Mouse (Mus musculus) embryonic facial prominence, embryonic 15.5 days (tissue): ENCODE data around the gene Creb5. TPM values are rescaled to one million over a fixed set of nuclear protein-coding genes. Genes with fewer than 3 reads are reported as not detected.

Source experiments
- ATAC-seq: fragments of 200-750 bp; cut with Nextera tagmentation; 2 replicates; pipeline ENCODE4 v1.8.0; 2017; ENCODE audit warnings: low read depth, moderate TSS enrichment; ENCODE audit not compliant: insufficient number of reproducible peaks, low FRiP score, low TSS enrichment
- H3K27ac ChIP-seq: fragments of 300-500 bp; sonication (generic); replicated peaks from 2 replicates; pipeline ENCODE4 v1.5.1; 2015; ENCODE audit warnings: mild to moderate bottlenecking, inconsistent platforms
- H3K27me3 ChIP-seq: fragments of 300-500 bp; sonication (generic); 2 replicates; pipeline ENCODE4 v1.6.1; 2015; ENCODE audit warnings: inconsistent platforms
- H3K36me3 ChIP-seq: fragments of 300-500 bp; sonication (generic); 2 replicates; pipeline ENCODE4 v1.6.1; 2015; ENCODE audit warnings: mild to moderate bottlenecking, inconsistent platforms
- H3K4me1 ChIP-seq: fragments of 300-500 bp; sonication (generic); 2 replicates; pipeline ENCODE4 v1.6.1; 2015; ENCODE audit warnings: inconsistent platforms
- H3K4me2 ChIP-seq: fragments of 300-500 bp; sonication (generic); replicated peaks from 2 replicates; pipeline ENCODE4 v1.6.1; 2015; ENCODE audit warnings: mild to moderate bottlenecking, inconsistent platforms
- H3K4me3 ChIP-seq: fragments of 300-500 bp; sonication (generic); replicated peaks from 2 replicates; pipeline ENCODE4 v1.5.1; 2015; ENCODE audit warnings: mild to moderate bottlenecking, inconsistent platforms
- H3K9ac ChIP-seq: fragments of 300-500 bp; sonication (generic); 2 replicates; pipeline ENCODE4 v1.6.1; 2015; ENCODE audit warnings: inconsistent platforms
- H3K9me3 ChIP-seq: fragments of 300-500 bp; sonication (generic); replicated peaks from 2 replicates; pipeline ENCODE4 v1.6.1; 2016; ENCODE audit warnings: inconsistent platforms
- WGBS: fragments of 180-500 bp; shearing (Covaris S2); methylation state at CpG from one replicate; pipeline ENCODE4 v1.1.7; 2015; 5-methylcytosine and 5-hydroxymethylcytosine counted together
- polyA plus RNA-seq: library from polyadenylated mRNA; unstranded; fragments of >200 nt; fragmentation: Nextera tagmentation; extraction: Ambion mirVana; gene quantifications from 2 replicates; pipeline ENCODE4 v1.2.1, GENCODE M21; 2015

Gene Creb5
- polyA plus RNA-seq, 1 experiment from 2014 or later: 28.3 TPM

- Histone ChIP-seq H3K27ac (no peak overlapping the region), H3K4me1 (no peaks in the 10 kb centered on the region)
- 60% methylated on average over 5 of the region's 5 CpGs for WGBS
Observed at GRCm38 (mm10) chr6:53517371-53517945, 230.4 kb downstream of the Creb5 start.

GRCm38 (mm10) chr6:53523743-53524497 is 236.8 kb downstream of the Creb5 start:
- H3K4me1 ChIP-seq: no peaks in the 10 kb centered on the region
- H3K9me3 ChIP-seq: no peaks in the 10 kb centered on the region
- 84% methylated on average over 13 of the region's 13 CpGs for WGBS
- H3K4me2 ChIP-seq: no peak overlapping the region
- H3K9ac ChIP-seq: no peak overlapping the region
- H3K36me3 ChIP-seq: no peaks in the 10 kb centered on the region
- H3K27ac ChIP-seq: no peak overlapping the region
- H3K27me3 ChIP-seq: no peaks in the 10 kb centered on the region
- ATAC-seq: no peak
- H3K4me3 ChIP-seq: no peak overlapping the region

More at GRCm38 (mm10) chr6:53517371-53517945, 230.4 kb downstream of the Creb5 start:
- Histone ChIP-seq H3K4me2 (no peak overlapping the region), H3K4me3 (no peak overlapping the region), H3K27me3 (no peaks in the 10 kb centered on the region), H3K36me3 (no peaks in the 10 kb centered on the region), H3K9me3 (no peaks in the 10 kb centered on the region), H3K9ac (no peak overlapping the region)
- no peak for ATAC-seq

- H3K4me2 ChIP-seq: no peak overlapping the region
- H3K27ac ChIP-seq: no peak overlapping the region
- H3K36me3 ChIP-seq: no peaks in the 10 kb centered on the region
- no peaks in the 10 kb centered on the region for H3K27me3 ChIP-seq
- no peak overlapping the region for H3K9ac ChIP-seq
- H3K4me1 ChIP-seq: no peaks in the 10 kb centered on the region
- no peak for ATAC-seq
- H3K4me3 ChIP-seq: no peak overlapping the region
- WGBS: 92% methylated on average over 1 of the region's 1 CpGs
- H3K9me3 ChIP-seq: no peaks in the 10 kb centered on the region
Observed at GRCm38 (mm10) chr6:53526460-53526859, 239.4 kb downstream of the Creb5 start.

- Histone ChIP-seq H3K27ac (no peak overlapping the region), H3K36me3 (no peaks in the 10 kb centered on the region), H3K9me3 (no peaks in the 10 kb centered on the region), H3K9ac (no peak overlapping the region), H3K4me2 (no peak overlapping the region), H3K4me1 (no peaks in the 10 kb centered on the region), H3K4me3 (no peak overlapping the region), H3K27me3 (no peaks in the 10 kb centered on the region)
- no peak for ATAC-seq
- WGBS: 69% methylated on average over 8 of the region's 8 CpGs
Observed at GRCm38 (mm10) chr6:53530742-53531141, 243.7 kb downstream of the Creb5 start.

- 63% methylated on average over 4 of the region's 4 CpGs for WGBS
- H3K4me1 ChIP-seq: no peaks in the 10 kb centered on the region
- no peaks in the 10 kb centered on the region for H3K27me3 ChIP-seq
- no peak overlapping the region for H3K9ac ChIP-seq
- no peaks in the 10 kb centered on the region for H3K9me3 ChIP-seq
- H3K4me3 ChIP-seq: no peak overlapping the region
- H3K36me3 ChIP-seq: no peaks in the 10 kb centered on the region
- H3K27ac ChIP-seq: no peak overlapping the region
- no peak for ATAC-seq
- no peak overlapping the region for H3K4me2 ChIP-seq
Observed at GRCm38 (mm10) chr6:53531461-53531860, 244.4 kb downstream of the Creb5 start.

- Histone ChIP-seq H3K4me3 (no peak overlapping the region), H3K4me1 (no peaks in the 10 kb centered on the region), H3K27me3 (no peaks in the 10 kb centered on the region), H3K36me3 (no peaks in the 10 kb centered on the region), H3K9me3 (no peaks in the 10 kb centered on the region), H3K4me2 (no peak overlapping the region), H3K27ac (no peak overlapping the region), H3K9ac (no peak overlapping the region)
- no peak for ATAC-seq
- WGBS: 89% methylated on average over 4 of the region's 4 CpGs
Observed at GRCm38 (mm10) chr6:53537530-53537929, 250.5 kb downstream of the Creb5 start.

GRCm38 (mm10) chr6:53541798-53542197 is 254.7 kb downstream of the Creb5 start:
- no peak overlapping the region for H3K9ac ChIP-seq
- H3K27me3 ChIP-seq: no peaks in the 10 kb centered on the region
- H3K4me3 ChIP-seq: no peak overlapping the region
- H3K4me2 ChIP-seq: no peak overlapping the region
- H3K36me3 ChIP-seq: no peaks in the 10 kb centered on the region
- peaks cover 5% of the 10 kb centered on the region; the same call in 1 of the 2 replicates for H3K4me1 ChIP-seq
- H3K27ac ChIP-seq: no peak overlapping the region
- ATAC-seq: no peak
- no peaks in the 10 kb centered on the region for H3K9me3 ChIP-seq
- WGBS: 88% methylated on average over 5 of the region's 5 CpGs

- Histone ChIP-seq H3K27me3 (no peaks in the 10 kb centered on the region), H3K4me1 (peaks cover 9% of the 10 kb centered on the region; the same call in 1 of the 2 replicates), H3K4me3 (no peak overlapping the region), H3K4me2 (no peak overlapping the region), H3K9ac (no peak overlapping the region), H3K9me3 (no peaks in the 10 kb centered on the region), H3K36me3 (no peaks in the 10 kb centered on the region), H3K27ac (peak overlapping the region; percentile 1)
- whole genome bisulfite sequencing: 15% methylated on average over 2 of the region's 2 CpGs
- ATAC-seq: no peak
Observed at GRCm38 (mm10) chr6:53545483-53545900, 258.4 kb downstream of the Creb5 start.

- ATAC-seq: no peak
- peaks cover 9% of the 10 kb centered on the region; the same call in 1 of the 2 replicates for H3K4me1 ChIP-seq
- H3K4me2 ChIP-seq: no peak overlapping the region
- H3K27me3 ChIP-seq: no peaks in the 10 kb centered on the region
- WGBS: 34% methylated on average over 5 of the region's 5 CpGs
- H3K9me3 ChIP-seq: no peaks in the 10 kb centered on the region
- no peak overlapping the region for H3K9ac ChIP-seq
- no peaks in the 10 kb centered on the region for H3K36me3 ChIP-seq
- peak overlapping the region; percentile 1; the same call in 1 of the 2 replicates for H3K27ac ChIP-seq
- H3K4me3 ChIP-seq: no peak overlapping the region
Observed at GRCm38 (mm10) chr6:53545989-53546388, 258.9 kb downstream of the Creb5 start.

GRCm38 (mm10) chr6:53548236-53548635 is 261.2 kb downstream of the Creb5 start:
- 67% methylated on average over 6 of the region's 6 CpGs for WGBS
- ATAC-seq: no peak
- no peak overlapping the region for H3K9ac ChIP-seq
- no peak overlapping the region for H3K4me3 ChIP-seq
- H3K27ac ChIP-seq: no peak overlapping the region
- no peaks in the 10 kb centered on the region for H3K9me3 ChIP-seq
- H3K27me3 ChIP-seq: no peaks in the 10 kb centered on the region
- no peaks in the 10 kb centered on the region for H3K36me3 ChIP-seq
- peaks cover 9% of the 10 kb centered on the region; the same call in 1 of the 2 replicates for H3K4me1 ChIP-seq
- H3K4me2 ChIP-seq: no peak overlapping the region

GRCm38 (mm10) chr6:53549409-53549808 is 262.3 kb downstream of the Creb5 start:
- Histone ChIP-seq H3K27ac (no peak overlapping the region), H3K4me1 (peaks cover 9% of the 10 kb centered on the region; the same call in 1 of the 2 replicates), H3K27me3 (no peaks in the 10 kb centered on the region), H3K9ac (no peak overlapping the region), H3K36me3 (no peaks in the 10 kb centered on the region), H3K9me3 (no peaks in the 10 kb centered on the region), H3K4me2 (no peak overlapping the region), H3K4me3 (no peak overlapping the region)
- 58% methylated on average over 6 of the region's 6 CpGs for WGBS
- no peak for ATAC-seq
